Mouse (Mus musculus): ENCODE measurements at regions not wholly inside any gene's neighbourhood (a gene's known extent, or its start where the extent isn't known, plus 50 kb on each side); places are given as distances from the start of the nearest gene placed in this dataset.
"Not testable (repeated sequence)": the region's sequence is repeated elsewhere in the genome, so short reads cannot be mapped to it uniquely, and the experiment has no call there.

DNA sequence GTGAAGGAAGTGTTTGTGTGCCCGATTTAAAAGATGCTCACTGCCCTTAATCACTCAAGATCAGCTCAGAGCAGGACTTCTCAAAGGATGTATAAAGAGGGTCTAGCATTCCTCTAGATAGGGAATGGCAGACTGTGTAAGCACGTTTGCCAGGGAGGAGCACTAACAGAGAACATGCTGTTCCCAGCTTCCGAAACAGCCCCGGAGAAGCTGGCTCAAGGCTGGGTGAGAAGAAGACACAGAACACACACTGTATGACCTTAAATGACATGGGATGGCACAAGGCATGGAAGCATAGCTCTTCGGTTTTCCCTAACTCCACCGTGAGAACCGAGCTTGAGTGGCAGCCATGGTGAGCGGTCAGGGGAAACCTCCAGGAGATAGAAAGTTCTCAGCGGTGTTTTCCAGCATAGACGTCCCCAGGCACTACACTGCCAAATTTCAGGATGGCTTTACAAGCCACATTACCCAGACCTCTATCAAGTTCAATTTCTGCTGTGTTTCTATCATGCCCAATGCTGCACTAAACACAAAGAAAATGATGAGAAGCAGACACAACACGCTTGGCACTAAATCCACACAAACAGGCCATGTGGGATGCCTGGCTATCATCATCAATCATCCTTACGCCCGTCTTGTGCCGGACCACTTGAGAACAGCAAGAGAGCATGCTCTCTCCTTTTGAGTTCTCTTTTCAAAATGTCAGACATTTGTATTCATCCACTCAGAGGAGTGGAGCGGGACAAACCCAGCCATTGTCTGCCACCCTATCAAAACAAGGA, 172.0 kb upstream of the Six2 start:
- WGBS, result 74% methylated on average over 15 of the region's 15 CpGs

DNA sequence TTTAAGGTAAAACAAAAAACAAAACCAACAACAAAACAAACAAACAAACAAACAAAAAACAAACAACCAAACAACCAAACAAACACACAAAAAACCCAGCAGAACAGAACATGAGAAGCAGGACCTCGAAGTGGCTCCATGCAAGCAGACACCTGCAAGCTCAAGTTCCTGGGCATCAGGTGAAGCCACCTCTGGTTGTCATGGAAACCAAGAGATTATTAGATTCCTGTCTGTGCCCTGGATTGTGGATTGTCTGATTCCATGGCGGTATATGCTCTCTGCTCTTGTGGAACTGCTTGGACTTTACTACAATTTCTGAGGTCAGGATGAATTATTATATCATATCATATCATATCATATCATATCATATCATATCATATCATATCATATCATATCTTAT, 170.4 kb upstream of the Six2 start:
- H3K4me3 ChIP-seq (replicated peaks; ENCODE audit: low read length), result no peak overlapping the region
- H3K9me3 ChIP-seq (replicated peaks; ENCODE audit: control insufficient read depth, low read length), result no peaks in the 10 kb centered on the region
- H3K4me2 ChIP-seq (ENCODE audit: low read depth, low read length), result no peak overlapping the region
- H3K36me3 ChIP-seq (ENCODE audit: control insufficient read depth, insufficient read depth, low read length), result no peaks in the 10 kb centered on the region
- ATAC-seq (ENCODE audit: insufficient read depth, low FRiP score), result no peak
- 79% methylated on average over 2 of the region's 2 CpGs for WGBS
- no peak overlapping the region for H3K27ac ChIP-seq (ENCODE audit: low read length)
- H3K9ac ChIP-seq (ENCODE audit: low read length), result no peak overlapping the region
- peaks cover 2% of the 10 kb centered on the region; the same call in 1 of the 2 replicates for H3K27me3 ChIP-seq (ENCODE audit: control insufficient read depth, insufficient read depth, low read length)
- no peaks in the 10 kb centered on the region for H3K4me1 ChIP-seq (ENCODE audit: control insufficient read depth, insufficient read depth, low read length)

More for the DNA sequence above, 172.0 kb upstream of the Six2 start:
- no peak overlapping the region for H3K27ac ChIP-seq (ENCODE audit: low read length)
- no peak for ATAC-seq (ENCODE audit: insufficient read depth, low FRiP score)
- no peaks in the 10 kb centered on the region for H3K9me3 ChIP-seq (replicated peaks; ENCODE audit: control insufficient read depth, low read length)
- no peak overlapping the region for H3K9ac ChIP-seq (ENCODE audit: low read length)
- H3K4me3 ChIP-seq (replicated peaks; ENCODE audit: low read length), result no peak overlapping the region
- no peak overlapping the region for H3K4me2 ChIP-seq (ENCODE audit: low read depth, low read length)
- H3K4me1 ChIP-seq (ENCODE audit: control insufficient read depth, insufficient read depth, low read length), result no peaks in the 10 kb centered on the region
- peaks cover 2% of the 10 kb centered on the region; the same call in 1 of the 2 replicates for H3K27me3 ChIP-seq (ENCODE audit: control insufficient read depth, insufficient read depth, low read length)
- no peaks in the 10 kb centered on the region for H3K36me3 ChIP-seq (ENCODE audit: control insufficient read depth, insufficient read depth, low read length)

DNA sequence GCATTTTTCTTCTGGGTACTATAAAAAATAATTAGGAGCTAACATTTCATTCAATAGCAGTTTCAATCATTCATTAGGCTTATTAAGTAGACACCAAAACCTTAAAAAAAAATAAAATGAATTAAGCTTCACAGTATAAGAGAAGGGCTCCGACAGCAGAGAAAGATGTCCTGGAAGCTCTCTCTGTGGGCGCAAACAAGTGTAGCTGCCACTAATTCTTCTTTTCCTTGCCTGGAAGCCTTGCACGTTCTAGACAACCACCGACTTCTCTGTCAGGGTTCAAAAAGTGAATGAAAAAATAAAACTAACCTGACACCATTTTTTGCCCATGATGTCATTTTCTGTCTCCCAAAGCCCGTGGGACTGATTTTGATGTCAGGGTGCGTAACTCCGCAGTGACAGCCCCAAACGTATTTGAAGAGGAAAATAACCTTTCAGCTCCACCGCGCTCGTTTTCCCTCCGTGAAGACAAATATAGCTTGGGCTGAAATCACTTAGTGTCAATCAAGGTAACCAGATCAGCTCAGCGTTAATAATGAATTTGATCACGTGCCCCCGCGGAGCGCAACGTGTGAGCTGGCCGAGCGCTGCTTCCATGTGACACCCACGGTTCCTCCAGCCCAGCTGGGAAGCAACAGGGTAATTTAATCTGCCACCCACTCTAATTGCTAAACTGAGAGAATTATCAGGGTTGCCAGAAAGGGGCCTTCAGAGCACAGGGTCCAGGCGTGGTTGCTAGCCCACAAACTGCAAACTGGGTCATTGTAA, 169.8 kb upstream of the Six2 start:
- ATAC-seq (ENCODE audit: insufficient read depth, low FRiP score), result peak; percentile 40; the same call in 1 of the 2 replicates
- Histone ChIP-seq H3K27ac (ENCODE audit: low read length) (no peak overlapping the region), H3K27me3 (ENCODE audit: control insufficient read depth, insufficient read depth, low read length) (peaks cover 2% of the 10 kb centered on the region; the same call in 1 of the 2 replicates), H3K9me3 (replicated peaks; ENCODE audit: control insufficient read depth, low read length) (no peaks in the 10 kb centered on the region), H3K4me2 (ENCODE audit: low read depth, low read length) (peak overlapping the region; percentile 32), H3K4me1 (ENCODE audit: control insufficient read depth, insufficient read depth, low read length) (no peaks in the 10 kb centered on the region), H3K4me3 (replicated peaks; ENCODE audit: low read length) (peak overlapping the region; percentile 11; the same call in 1 of the 2 replicates), H3K36me3 (ENCODE audit: control insufficient read depth, insufficient read depth, low read length) (no peaks in the 10 kb centered on the region), H3K9ac (ENCODE audit: low read length) (no peak overlapping the region)
- WGBS, result 24% methylated on average over 22 of the region's 22 CpGs

DNA sequence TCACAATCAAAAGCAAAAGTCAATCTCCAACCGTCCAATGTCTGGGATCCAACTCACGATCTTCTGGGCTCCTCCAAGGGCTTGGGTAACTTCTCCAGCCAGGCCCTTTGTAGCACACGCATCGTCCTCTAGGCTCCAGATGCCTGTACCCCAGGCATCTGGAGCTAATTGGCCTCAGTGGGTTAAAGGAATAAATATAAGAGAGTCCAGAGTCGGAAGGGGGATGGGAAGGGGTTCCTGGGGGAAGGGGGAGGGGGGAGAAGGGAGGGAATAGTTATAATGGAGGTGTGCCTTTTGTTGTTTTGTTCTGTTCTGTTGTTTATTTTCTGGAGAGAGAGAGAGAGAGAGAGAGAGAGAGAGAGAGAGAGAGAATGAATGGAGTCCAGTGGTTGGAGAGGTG, 168.8 kb upstream of the Six2 start:
- H3K9ac ChIP-seq (ENCODE audit: low read length); H3K4me3 ChIP-seq (replicated peaks; ENCODE audit: low read length); H3K4me1 ChIP-seq (ENCODE audit: control insufficient read depth, insufficient read depth, low read length); H3K4me2 ChIP-seq (ENCODE audit: low read depth, low read length); H3K9me3 ChIP-seq (replicated peaks; ENCODE audit: control insufficient read depth, low read length); ATAC-seq (ENCODE audit: insufficient read depth, low FRiP score); H3K27ac ChIP-seq (ENCODE audit: low read length); H3K27me3 ChIP-seq (ENCODE audit: control insufficient read depth, insufficient read depth, low read length); H3K36me3 ChIP-seq (ENCODE audit: control insufficient read depth, insufficient read depth, low read length): not testable (repeated sequence)
- WGBS, result 26% methylated on average over 3 of the region's 5 CpGs

DNA sequence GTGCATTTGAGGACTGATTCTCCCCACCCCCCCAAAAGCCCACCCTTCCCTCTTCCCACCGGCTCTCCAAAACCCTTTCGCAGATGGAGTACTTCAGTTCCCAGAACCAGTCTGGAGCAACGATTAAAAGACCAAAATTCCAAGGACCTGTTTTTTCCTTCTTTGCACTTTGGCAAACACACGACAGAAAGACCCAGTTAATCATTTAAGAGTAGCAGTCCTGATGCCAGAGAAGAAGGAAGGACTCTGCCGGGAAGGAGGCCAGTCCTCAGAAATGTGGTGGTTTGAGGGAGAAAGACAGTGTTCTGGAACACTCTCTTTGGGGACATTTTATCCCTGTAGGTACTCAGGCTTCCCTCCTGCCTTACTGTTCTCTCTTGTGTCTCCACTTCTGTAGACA, 165.1 kb upstream of the Six2 start:
- peaks cover 2% of the 10 kb centered on the region; the same call in 1 of the 2 replicates for H3K27me3 ChIP-seq (ENCODE audit: control insufficient read depth, insufficient read depth, low read length)
- 36% methylated on average over 5 of the region's 5 CpGs for WGBS
- H3K27ac ChIP-seq (ENCODE audit: low read length), result no peak overlapping the region

DNA sequence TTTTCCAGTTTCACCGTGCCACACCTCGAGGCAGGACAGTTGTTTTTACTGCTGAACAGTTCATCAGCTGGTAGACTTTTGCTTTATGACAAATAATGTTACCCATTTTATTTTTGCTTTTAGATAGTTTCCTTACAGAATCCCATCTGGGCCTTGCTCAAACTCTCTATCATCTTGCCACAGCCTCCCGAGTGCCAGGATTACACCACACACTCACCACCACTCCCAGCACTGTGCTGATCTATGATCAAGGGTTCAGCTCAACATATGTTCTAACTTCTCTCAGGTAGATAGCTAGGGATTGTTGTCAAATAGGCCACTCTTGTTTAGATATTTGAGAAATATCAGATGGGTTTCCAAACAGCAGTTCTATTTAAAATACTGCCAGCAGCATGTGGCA, 160.5 kb upstream of the Six2 start:
- no peak overlapping the region for H3K4me3 ChIP-seq (replicated peaks; ENCODE audit: low read length)
- H3K4me1 ChIP-seq (ENCODE audit: control insufficient read depth, insufficient read depth, low read length), result no peaks in the 10 kb centered on the region
- ATAC-seq (ENCODE audit: insufficient read depth, low FRiP score), result no peak
- no peaks in the 10 kb centered on the region for H3K27me3 ChIP-seq (ENCODE audit: control insufficient read depth, insufficient read depth, low read length)
- 88% methylated on average over 3 of the region's 3 CpGs for WGBS
- no peak overlapping the region for H3K4me2 ChIP-seq (ENCODE audit: low read depth, low read length)
- no peak overlapping the region for H3K9ac ChIP-seq (ENCODE audit: low read length)
- H3K9me3 ChIP-seq (replicated peaks; ENCODE audit: control insufficient read depth, low read length), result no peaks in the 10 kb centered on the region
- no peak overlapping the region for H3K27ac ChIP-seq (ENCODE audit: low read length)
- no peaks in the 10 kb centered on the region for H3K36me3 ChIP-seq (ENCODE audit: control insufficient read depth, insufficient read depth, low read length)

More for the DNA sequence above, 165.1 kb upstream of the Six2 start:
- H3K9ac ChIP-seq (ENCODE audit: low read length), result no peak overlapping the region
- H3K4me1 ChIP-seq (ENCODE audit: control insufficient read depth, insufficient read depth, low read length), result no peaks in the 10 kb centered on the region
- no peaks in the 10 kb centered on the region for H3K36me3 ChIP-seq (ENCODE audit: control insufficient read depth, insufficient read depth, low read length)
- no peak overlapping the region for H3K4me3 ChIP-seq (replicated peaks; ENCODE audit: low read length)
- no peak for ATAC-seq (ENCODE audit: insufficient read depth, low FRiP score)
- H3K4me2 ChIP-seq (ENCODE audit: low read depth, low read length), result no peak overlapping the region
- no peaks in the 10 kb centered on the region for H3K9me3 ChIP-seq (replicated peaks; ENCODE audit: control insufficient read depth, low read length)

DNA sequence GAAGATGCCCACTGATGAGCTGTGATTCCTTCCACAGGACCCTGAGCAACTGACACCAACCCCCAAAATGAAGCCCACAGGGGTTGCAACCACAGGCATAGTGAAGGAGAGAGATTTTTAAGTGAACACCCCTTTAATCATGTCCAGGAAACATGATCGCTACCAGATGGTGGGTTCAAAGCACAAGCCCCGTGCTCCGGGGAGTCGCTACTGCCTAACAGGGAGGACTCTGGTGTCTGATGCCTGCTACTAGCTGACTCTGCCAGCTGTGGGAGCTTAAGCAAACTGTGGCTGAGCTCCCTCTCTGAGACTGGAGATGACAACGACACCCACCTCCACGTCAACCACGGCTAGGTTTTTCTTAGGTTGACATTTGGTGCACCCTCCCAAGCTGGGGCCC, 159.7 kb upstream of the Six2 start:
- H3K4me2 ChIP-seq (ENCODE audit: low read depth, low read length), result no peak overlapping the region
- WGBS, result 55% methylated on average over 7 of the region's 7 CpGs
- H3K4me1 ChIP-seq (ENCODE audit: control insufficient read depth, insufficient read depth, low read length), result no peaks in the 10 kb centered on the region
- no peak overlapping the region for H3K4me3 ChIP-seq (replicated peaks; ENCODE audit: low read length)
- no peaks in the 10 kb centered on the region for H3K27me3 ChIP-seq (ENCODE audit: control insufficient read depth, insufficient read depth, low read length)
- H3K27ac ChIP-seq (ENCODE audit: low read length), result no peak overlapping the region
- H3K9ac ChIP-seq (ENCODE audit: low read length), result no peak overlapping the region
- 0 out of 2 replicates have a peak, but pooled peaks cover 3% of the 10 kb centered on the region for H3K9me3 ChIP-seq (replicated peaks; ENCODE audit: control insufficient read depth, low read length)
- no peak for ATAC-seq (ENCODE audit: insufficient read depth, low FRiP score)
- no peaks in the 10 kb centered on the region for H3K36me3 ChIP-seq (ENCODE audit: control insufficient read depth, insufficient read depth, low read length)

DNA sequence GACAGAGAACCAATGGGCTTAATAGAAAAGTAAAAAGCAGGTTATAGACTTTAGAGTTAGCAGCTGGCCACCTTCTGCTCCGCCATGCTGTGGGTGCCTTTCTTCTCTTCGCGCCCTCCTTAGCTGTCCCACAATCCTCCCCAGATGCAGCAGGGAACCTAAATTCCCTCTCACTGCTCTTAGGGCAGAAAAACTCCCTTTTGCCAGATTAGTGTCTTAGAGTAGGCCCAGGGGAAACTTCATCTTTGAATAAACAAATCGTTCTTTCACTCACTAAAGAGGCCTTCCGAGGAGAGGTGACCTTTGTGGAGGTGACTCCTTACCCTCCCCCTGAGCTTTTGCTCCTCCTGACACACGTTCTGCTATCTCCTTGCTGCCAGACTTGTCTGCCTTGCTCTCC, 157.0 kb upstream of the Six2 start:
- H3K4me2 ChIP-seq (ENCODE audit: low read depth, low read length), result no peak overlapping the region
- no peaks in the 10 kb centered on the region for H3K4me1 ChIP-seq (ENCODE audit: control insufficient read depth, insufficient read depth, low read length)
- no peaks in the 10 kb centered on the region for H3K36me3 ChIP-seq (ENCODE audit: control insufficient read depth, insufficient read depth, low read length)
- 57% methylated on average over 6 of the region's 6 CpGs for WGBS
- no peak overlapping the region for H3K9ac ChIP-seq (ENCODE audit: low read length)
- H3K27ac ChIP-seq (ENCODE audit: low read length), result no peak overlapping the region
- no peaks in the 10 kb centered on the region for H3K27me3 ChIP-seq (ENCODE audit: control insufficient read depth, insufficient read depth, low read length)
- H3K4me3 ChIP-seq (replicated peaks; ENCODE audit: low read length), result no peak overlapping the region
- H3K9me3 ChIP-seq (replicated peaks; ENCODE audit: control insufficient read depth, low read length), result 0 out of 2 replicates have a peak, but pooled peaks cover 3% of the 10 kb centered on the region
- ATAC-seq (ENCODE audit: insufficient read depth, low FRiP score), result no peak

DNA sequence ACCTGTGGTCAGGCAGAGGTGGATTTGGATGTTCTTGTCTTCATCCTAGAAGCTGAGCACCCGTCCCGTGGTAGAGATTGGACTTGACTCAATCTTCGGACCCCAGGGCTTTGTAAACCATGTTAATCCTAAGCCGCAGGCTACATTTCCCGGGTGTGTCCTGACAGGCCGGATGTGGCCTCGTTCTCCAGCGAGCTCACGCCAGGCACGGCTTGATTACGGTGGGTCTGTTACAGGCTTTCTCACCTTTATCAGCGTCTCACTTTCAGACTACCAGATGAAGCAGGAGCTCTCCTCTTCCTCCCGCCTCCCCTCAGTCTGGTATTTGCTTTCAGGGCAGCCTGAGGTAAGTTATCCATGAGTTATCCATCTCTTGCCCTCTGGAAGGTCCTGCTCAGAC, 156.4 kb upstream of the Six2 start:
- H3K4me1 ChIP-seq (ENCODE audit: control insufficient read depth, insufficient read depth, low read length), result no peaks in the 10 kb centered on the region
- H3K4me2 ChIP-seq (ENCODE audit: low read depth, low read length), result no peak overlapping the region
- no peak overlapping the region for H3K4me3 ChIP-seq (replicated peaks; ENCODE audit: low read length)
- WGBS, result 76% methylated on average over 13 of the region's 13 CpGs
- H3K36me3 ChIP-seq (ENCODE audit: control insufficient read depth, insufficient read depth, low read length), result no peaks in the 10 kb centered on the region
- 0 out of 2 replicates have a peak, but pooled peaks cover 3% of the 10 kb centered on the region for H3K9me3 ChIP-seq (replicated peaks; ENCODE audit: control insufficient read depth, low read length)
- no peak overlapping the region for H3K27ac ChIP-seq (ENCODE audit: low read length)
- no peak for ATAC-seq (ENCODE audit: insufficient read depth, low FRiP score)
- no peaks in the 10 kb centered on the region for H3K27me3 ChIP-seq (ENCODE audit: control insufficient read depth, insufficient read depth, low read length)
- H3K9ac ChIP-seq (ENCODE audit: low read length), result no peak overlapping the region

Data from stomach, embryonic 16.5 days (tissue).